Mouse (Mus musculus) MEL (cell line): ENCODE results near the gene Hspbp1.

ENCODE experiments used
- CTCF ChIP-seq, 3 experiments: IDR thresholded peaks in 2 of 3; conservative IDR thresholded peaks in 1 of 3; 2 replicates each; pipeline ENCODE4 v1.5.1; 2011 to 2012; ENCODE audit warnings: low read length in 3 of 3, low read depth in 2 of 3, mild to moderate bottlenecking in 2 of 3, improper control_type of control experiment in 1 of 3, inconsistent platforms in 1 of 3, mixed read lengths in 1 of 3, moderate library complexity in 1 of 3; ENCODE audit not compliant: control insufficient read depth in 1 of 3, insufficient read depth in 1 of 3, poor library complexity in 1 of 3, severe bottlenecking in 1 of 3
- EP300 ChIP-seq, 2 experiments: IDR thresholded peaks; 2 replicates each; pipeline ENCODE4 v1.6.1; 2011; ENCODE audit warnings: improper control_type of control experiment in 2 of 2, low read length in 2 of 2, low read depth in 1 of 2, mild to moderate bottlenecking in 1 of 2
- MAFK ChIP-seq: IDR thresholded peaks from 2 replicates; pipeline ENCODE4 v1.6.1; 2011; ENCODE audit warnings: low read depth, mild to moderate bottlenecking, low read length, improper control_type of control experiment, borderline replicate concordance
- POLR2A ChIP-seq, 2 experiments: IDR thresholded peaks; 2 replicates each; pipeline ENCODE4 v1.6.1; 2011 to 2012; ENCODE audit warnings: low read length in 2 of 2, mild to moderate bottlenecking in 2 of 2, control low read depth in 1 of 2, improper control_type of control experiment in 1 of 2, low read depth in 1 of 2, moderate library complexity in 1 of 2; ENCODE audit not compliant: control insufficient read depth in 1 of 2, insufficient read depth in 1 of 2, poor library complexity in 1 of 2

DNA sequence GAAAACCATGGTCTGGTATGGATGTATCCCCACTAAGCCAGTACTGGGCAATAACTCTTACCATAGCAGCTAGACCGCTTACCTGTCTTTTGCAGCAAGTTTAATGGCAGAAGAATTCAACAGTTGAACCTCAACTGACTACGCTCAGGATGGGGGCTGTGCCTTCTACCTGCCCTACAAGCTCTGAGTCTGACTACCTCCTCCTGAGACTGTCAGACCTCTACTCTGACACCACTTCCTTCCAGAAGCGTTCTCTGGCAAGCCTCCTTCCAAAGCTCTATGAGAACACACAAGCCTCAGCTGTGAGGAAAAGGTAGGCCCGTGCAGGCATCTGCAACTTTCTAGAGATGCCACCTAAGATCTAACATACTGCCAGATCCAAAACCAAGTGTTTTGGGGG, 29.5 kb downstream of the Hspbp1 start:
- TF ChIP-seq CTCF (IDR thresholded peaks at IDR 0.05 in 2 of 3, conservative IDR thresholded peaks at IDR 0.05 in 1 of 3; ENCODE audit: control insufficient read depth in 1 of 3, insufficient read depth in 1 of 3, low read depth in 2 of 3, low read length in 3 of 3, poor library complexity in 1 of 3, severe bottlenecking in 1 of 3) (no peak), MAFK (no peak), EP300 (IDR thresholded peaks at IDR 0.05; ENCODE audit: low read depth in 1 of 2, low read length in 2 of 2) (no peak), POLR2A (IDR thresholded peaks at IDR 0.05; ENCODE audit: control insufficient read depth in 1 of 2, insufficient read depth in 1 of 2, low read depth in 1 of 2, low read length in 2 of 2, poor library complexity in 1 of 2) (no peak)
